Mouse (Mus musculus): ENCODE results near the gene Magi3.

- TF ChIP-seq CTCF (conservative IDR thresholded peaks at IDR 0.05; ENCODE audit: low read length) (no peak), POU5F1 (IDR thresholded peaks at IDR 0.05; ENCODE audit: borderline replicate concordance, low read length) (no peak)
These were observed 212.7 kb downstream of the Magi3 start for GRCm38 (mm10) chr3:104007479-104007878.
